Mouse (Mus musculus) heart, postnatal 36 days (tissue): Measurements from ENCODE around the gene Fxn. TPM values are rescaled to one million over a fixed set of nuclear protein-coding genes. Genes with fewer than 3 reads are reported as not detected.

Source experiments
- total RNA-seq, 2 experiments: library from RNA; stranded (reverse); gene quantifications; 2 replicates each; pipeline ENCODE4 v1.2.3; 2021

Fxn gene
- total RNA-seq, 2 experiments from 2014 or later: 27.7 to 32.7 TPM

Other genes with a start within 250 kb of the Fxn start
- gene Fam189a2, start 249.6 kb downstream of the Fxn start, total RNA-seq: 10 to 100 TPM; 55.8 to 62.4 TPM
- 10 to 100 TPM; 18.2 to 21.3 TPM for gene Tjp2, start 55.6 kb downstream of the Fxn start, total RNA-seq
- gene Fam122a, start 196.8 kb upstream of the Fxn start, total RNA-seq: 10 to 100 TPM; 22.2 to 22.7 TPM